Mouse (Mus musculus): Measurements from ENCODE around the gene Armc9.

Armc9 gene

DNA sequence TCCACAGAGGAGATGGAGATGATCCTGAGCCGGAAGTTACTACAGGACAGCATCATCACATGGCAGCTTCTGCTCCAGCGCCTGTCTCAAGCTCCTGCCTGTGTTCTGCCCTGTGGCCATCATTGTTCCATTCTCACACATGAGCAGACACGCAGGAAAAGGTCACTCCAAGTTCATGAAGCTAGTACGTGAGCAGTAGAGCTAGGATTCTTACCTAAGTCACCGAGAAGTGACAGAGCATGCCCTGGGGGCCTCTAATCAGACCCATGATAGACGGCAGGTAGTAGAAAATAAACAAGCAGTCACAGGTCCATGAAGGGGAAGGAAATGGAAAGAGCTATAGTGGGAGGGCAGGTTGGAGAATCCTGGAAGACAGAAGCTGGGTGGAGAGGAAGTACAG, 63.4 kb downstream of the Armc9 start:
- in situ Hi-C loops (cut with MseI, MboI): no loop called here

DNA sequence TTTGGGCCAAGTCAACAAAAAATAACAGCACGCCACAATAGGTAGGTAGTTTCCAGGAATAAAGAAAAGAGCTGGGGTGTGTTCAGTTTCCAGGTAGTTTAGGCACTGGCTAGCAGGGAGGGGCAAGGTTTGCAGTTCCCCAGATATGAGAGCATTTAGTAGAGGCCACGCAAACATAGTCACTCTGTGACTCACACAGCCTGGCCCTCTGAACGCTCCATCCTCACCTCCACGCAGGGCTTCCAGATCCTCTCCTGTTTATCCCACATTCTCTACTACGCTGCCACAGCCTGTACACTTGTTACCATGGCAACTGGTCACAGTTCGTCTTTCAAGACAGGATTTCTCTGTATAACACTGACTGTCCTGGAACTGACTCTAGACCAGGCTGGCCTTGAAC, 70.6 kb downstream of the Armc9 start:
- in situ Hi-C loops (cut with MseI, MboI): no loop called here

DNA sequence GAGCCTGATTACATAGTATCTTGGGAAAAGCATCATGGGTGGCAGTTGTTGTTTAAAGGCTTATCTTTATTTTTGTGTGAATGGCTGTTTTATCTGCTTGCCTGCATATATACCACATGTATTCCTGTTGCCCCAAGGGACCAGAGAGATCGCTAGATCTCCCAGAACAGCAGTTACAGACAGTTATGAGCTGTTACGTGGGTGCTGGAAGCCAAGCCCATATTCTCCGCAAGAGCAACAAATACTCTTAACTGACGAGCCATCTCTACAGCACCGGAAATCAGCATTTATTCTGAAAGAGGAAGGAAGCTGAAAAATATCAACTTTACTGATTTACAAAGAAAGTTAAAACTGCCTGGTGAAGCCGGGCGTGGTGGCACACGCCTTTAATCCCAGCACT, 74.1 kb downstream of the Armc9 start:
- in situ Hi-C loops (cut with MseI, MboI): no loop called here

GRCm38 (mm10) chr1:86229184-86229829, 74.7 kb downstream of the Armc9 start:
- in situ Hi-C loops (cut with MseI, MboI): no loop called here

DNA sequence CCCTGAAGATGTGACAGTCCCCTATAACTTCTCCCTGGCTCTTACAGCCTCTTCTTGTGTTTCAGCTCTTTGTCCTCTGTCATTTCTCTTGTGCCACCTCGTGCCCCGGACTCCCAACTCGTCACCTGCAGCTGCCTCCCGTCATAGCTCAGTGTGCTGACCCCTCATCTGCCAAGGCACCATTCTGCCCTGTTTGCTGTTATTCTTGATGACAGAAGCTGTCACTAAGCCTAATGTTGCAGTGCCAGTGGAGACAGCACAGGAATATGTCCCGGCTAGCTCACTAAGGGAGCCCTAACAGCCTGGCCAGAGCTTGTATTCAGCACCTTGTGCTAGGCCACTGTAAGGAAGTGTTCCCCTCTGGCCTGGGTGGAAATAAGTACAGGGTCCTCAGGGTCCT, 78.1 kb downstream of the Armc9 start:
- in situ Hi-C loops (cut with MseI, MboI): no loop called here

- in situ Hi-C loops (cut with MseI, MboI): no loop called here
These were observed 79.2 kb downstream of the Armc9 start for GRCm38 (mm10) chr1:86233808-86234207.

GRCm38 (mm10) chr1:86235118-86235517, 80.5 kb downstream of the Armc9 start:
- in situ Hi-C loops (cut with MseI, MboI): no loop called here

DNA sequence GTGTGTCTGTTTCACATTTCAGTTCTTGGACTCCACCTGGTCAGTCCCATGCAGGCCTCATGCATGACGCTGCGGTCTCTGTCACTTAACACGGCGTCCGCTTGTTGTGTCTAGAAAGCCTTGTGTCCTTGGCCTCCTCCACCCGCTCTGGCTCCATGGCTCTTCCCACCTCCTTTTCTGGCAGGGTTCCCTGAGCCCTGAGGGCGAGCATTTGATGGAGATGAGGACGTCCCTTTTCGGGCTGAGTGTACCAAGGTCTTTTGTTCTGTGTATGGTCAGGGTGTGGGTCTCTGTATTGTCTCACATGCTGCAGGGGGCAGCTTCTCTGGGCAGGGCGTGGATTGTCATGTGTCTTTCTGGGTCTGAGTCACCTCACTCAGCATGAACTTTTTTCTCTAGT, 81.9 kb downstream of the Armc9 start:
- in situ Hi-C loops (cut with MseI, MboI): no loop called here

DNA sequence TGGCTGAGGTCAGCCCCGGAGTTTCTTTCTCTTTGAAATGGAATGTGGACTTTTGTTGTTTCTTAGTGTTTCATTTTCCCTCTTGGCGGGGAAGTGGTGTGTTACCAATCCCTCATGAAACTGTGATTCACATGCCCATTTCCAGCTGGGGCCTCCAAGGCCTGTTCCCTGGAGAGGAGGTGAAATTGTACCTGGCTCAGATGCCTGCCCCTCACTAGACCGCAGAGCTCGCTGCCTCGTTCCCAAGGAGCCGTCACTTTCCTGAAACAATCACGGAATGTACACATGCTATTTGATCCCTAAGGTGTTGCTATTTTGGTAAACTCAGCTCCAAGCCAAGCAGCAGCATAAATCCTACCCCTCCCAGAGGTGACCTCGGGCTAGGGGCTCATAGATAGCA, 84.4 kb downstream of the Armc9 start:
- in situ Hi-C loops (cut with MseI, MboI): no loop called here

GRCm38 (mm10) chr1:86239871-86240270, 85.3 kb downstream of the Armc9 start:
- in situ Hi-C loops (cut with MseI, MboI): no loop called here

DNA sequence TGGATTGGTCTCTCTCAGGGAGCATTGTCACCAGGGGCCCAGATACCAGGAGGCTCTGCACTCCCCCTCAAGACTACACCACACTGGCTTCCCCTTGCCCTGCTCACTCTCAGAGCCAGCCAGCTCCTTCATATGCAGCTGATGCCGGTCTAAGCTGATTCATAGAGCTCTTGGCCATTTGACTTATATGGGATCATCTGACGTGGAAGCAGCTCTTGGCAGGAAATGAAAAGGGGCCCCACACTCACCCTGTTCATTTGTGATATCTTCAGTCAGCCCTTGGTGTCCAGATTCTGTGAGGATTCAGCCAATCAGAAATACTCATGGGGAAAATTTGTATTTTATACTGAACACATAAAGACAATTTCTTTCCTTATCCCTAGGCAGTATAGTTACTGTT, 86.4 kb downstream of the Armc9 start:
- in situ Hi-C loops (cut with MseI, MboI): no loop called here

GRCm38 (mm10) chr1:86243490-86243889, 88.9 kb downstream of the Armc9 start:
- in situ Hi-C loops (cut with MseI, MboI): no loop called here

DNA sequence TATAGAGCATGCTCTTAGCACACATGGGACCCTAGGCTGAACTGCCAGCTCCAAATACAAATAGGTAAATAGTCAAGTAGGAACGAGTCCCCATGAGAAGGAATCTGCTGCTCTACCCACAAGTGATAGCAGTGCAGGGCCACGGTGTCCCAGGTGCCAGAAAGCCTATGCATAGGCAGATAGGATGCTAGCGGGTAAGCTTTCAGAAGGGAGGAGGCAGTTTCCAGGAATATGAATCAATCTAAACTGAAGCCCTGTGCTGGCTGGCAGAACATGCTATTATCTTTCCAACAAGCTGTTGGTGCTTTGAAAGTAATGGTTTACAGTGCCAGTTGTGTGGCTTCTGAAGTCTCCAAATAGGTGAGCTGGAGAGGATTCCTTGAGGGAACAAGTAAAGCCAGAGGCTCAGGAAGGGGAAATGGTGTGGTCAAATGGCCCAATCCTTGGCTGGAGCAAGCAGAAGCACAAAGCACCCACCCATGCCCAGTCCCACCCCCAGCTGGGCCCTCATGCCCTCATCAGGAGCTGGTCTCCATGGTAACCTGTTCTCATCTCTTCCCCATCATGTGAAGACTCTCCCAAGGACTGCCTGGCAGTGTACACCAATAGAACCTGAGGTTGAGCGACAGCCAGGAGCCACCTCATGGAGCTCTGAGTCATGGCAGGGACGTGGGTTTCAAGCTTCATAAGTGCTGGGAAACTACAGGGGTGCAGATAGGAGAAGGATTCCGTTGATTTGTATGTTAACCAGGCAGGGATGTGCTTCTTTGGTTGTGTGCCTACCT, 90.9 kb downstream of the Armc9 start:
- in situ Hi-C loops (cut with MseI, MboI): no loop called here

DNA sequence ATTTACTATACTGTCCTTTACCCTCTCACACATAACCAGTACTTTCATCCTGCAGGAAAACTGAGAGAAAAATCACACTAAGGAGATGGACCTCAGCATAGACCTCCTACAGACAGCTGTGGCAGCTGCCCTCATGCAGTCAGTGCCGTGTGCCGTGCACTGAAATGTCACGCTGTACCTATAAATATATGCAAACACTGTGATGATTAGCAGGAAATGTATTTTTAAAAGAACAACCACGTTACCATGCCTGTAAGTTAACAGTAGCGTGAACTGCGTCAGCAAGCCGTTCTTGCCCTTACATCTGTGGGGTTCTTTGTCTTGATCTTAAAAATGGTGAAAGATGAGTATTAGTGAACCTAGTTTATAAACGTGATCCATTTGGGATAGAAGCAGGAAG, 98.8 kb downstream of the Armc9 start:
- in situ Hi-C loops (cut with MseI, MboI): no loop called here

GRCm38 (mm10) chr1:86256311-86256710, 101.7 kb downstream of the Armc9 start:
- in situ Hi-C loops (cut with MseI, MboI): no loop called here

- in situ Hi-C loops (cut with MseI, MboI): no loop called here
These were observed 102.6 kb downstream of the Armc9 start for GRCm38 (mm10) chr1:86257228-86257627.

- in situ Hi-C loops (cut with MseI, MboI): no loop called here
These were observed 103.7 kb downstream of the Armc9 start for GRCm38 (mm10) chr1:86258171-86258824.

DNA sequence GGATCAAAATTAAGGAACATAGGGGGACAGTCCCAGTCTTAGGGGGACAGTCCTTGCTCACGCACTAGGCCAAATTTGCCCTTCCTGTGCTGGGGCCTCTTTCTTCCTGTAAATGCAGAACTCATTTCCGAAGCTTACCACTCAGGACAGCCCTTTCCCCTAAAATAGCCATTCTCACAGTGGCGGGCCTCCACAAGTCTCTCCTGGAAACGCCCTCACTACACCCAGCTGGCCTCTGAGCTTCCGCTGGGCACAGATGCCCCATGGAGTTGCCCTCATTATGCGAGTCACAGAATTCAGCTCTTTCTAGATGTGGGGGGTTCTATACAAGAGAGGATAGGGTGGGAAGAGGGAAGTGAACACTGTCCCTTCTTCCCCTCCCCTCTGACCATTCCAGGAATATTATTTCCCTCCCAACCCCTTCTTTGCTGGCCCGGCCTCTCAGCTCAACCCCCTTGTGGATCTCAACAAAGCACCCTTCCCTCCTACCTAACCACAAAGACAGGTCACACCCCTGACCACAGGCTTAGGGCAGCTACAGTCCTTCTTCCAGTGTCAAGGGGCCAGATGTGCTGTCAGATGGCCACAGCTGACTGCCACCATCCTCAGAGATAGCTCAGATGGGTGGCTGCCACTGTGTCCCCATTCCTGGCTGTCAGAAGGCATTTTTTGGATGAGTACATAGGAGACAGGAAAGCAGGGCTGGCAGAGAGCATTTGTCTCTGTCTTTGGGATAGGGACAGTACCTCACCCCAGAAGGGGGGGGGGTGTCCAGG, 109.2 kb downstream of the Armc9 start:
- in situ Hi-C loops (cut with MseI, MboI): no loop called here

DNA sequence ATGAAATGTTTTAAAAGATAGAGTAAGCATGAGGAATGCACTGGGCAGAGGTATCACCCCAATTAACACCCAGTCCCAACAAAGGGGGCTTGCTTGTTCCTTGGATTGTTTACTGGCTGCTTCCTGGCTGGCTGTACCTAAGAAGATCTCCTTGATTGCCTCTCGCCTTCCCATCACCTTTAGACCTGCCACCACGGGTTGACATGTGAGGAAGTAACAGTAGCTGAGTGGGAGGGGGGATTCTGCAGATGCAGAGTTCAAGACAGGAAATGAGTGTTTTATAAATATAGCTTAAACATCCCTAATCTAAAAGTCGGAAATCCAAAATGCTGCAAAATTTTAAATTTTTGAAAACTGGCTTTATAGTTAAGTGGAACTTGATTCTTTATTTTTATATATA, 110.5 kb downstream of the Armc9 start:
- in situ Hi-C loops (cut with MseI, MboI): no loop called here

DNA sequence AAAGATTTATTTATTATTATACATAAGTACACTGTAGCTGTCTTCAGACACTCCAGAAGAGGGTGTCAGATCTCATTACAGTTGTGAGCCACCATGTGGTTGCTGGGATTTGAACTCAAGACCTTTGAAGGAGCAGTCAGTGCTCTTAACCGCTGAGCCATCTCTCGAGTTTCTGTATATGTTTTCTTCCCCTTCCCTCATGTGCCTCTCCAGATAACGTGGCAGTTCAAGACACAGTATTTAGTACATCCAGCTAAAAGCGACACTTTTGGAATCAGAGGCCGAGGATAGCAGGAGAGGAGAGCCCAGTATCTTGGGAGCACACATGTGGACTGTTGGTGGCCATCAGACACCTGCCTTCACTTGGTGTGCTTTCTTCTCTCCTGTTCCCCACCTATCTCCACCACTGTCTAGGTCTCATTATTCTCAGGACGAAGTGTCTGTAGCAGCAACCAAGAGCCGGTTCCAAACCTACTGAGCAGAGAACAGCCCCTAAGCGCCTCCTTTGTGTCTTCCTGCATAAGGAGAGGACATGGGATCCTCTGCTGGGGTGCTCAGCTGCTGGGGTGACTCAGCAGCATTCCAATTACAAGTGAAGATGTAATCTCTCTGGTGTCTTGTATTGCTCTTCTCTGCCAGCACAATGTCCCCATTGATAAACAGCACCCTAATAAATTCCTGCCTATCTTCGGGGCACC, 114.1 kb downstream of the Armc9 start:
- in situ Hi-C loops (cut with MseI, MboI): no loop called here

- in situ Hi-C loops (cut with MseI, MboI): no loop called here
These were observed 114.6 kb downstream of the Armc9 start for GRCm38 (mm10) chr1:86269190-86269508.

DNA sequence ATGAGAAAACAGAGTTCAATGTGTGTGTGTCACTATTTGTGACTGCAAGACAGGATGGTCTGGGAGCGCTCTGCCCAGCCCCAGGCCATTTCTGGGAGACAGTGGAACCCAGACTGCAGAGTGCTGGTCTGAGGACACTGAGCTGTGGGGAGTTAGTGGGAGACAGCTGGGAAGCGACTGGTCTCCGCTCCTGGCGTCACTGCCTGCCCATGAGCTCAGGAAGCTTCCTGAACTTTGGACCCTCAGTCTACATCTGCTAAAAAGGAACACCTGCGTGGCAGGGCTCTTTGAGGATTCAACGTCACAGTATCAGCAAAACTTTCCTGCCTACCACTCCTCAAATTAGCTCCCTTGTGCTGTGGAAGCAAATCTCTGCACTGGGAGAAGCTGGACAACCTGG, 117.1 kb downstream of the Armc9 start:
- in situ Hi-C loops (cut with MseI, MboI): no loop called here
